Mouse (Mus musculus) cerebellum, adult 11-12 months (tissue): ENCODE data around the gene Krtap26-1.

Experiments
- DNase-seq: peaks from one replicate; pipeline ENCODE4 v3.0.0; 2022

Krtap26-1 gene

DNA sequence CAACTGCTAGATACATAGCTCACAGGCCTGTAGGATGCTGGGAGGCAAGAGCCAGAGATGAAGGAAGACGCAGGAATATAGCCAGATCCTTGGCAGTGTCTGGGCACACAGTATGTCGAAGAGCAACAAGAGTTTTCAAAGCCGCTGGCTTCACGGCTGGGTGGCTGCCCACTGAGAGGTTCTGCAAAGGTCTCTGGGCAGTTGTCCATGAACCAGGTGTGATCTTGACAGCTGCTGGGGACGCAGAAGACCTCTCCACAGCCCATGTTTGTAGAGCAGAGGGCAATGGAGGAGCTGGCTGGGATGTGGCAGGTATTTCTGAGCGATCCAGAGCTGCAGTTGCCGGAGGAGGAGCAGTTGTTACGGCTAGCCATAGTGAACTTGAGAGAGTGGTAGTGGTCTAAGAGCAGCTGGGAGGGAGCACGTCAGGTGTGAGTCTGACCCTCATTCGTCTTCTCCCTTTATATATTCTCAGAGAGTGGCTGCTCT is at the start of gene Krtap26-1:
Gene Krtap26-1, minus strand, starts transcription at position 439 of the 489 bp plus-strand sequence.
- no peak for DNase-seq

DNA sequence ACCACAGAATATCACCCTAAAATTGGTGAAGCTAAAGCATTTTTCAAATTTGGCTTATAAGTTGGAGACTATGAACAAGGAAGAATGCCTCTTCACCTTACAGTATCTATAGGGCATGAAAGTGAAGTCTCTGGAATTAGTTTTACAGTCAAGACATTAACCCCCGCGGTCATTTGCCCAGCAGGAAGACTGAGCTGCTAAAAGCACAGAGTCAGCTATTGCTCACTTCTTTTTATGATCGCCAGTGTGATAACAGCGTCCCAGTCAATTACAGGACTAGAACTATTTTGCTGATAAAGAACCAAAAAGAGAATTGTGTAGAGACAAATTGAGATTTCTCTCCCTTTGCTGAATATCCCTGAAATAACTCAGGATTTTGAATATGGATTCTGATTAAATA is 48.7 kb upstream of the Krtap26-1 start:
- no peak for DNase-seq

DNA sequence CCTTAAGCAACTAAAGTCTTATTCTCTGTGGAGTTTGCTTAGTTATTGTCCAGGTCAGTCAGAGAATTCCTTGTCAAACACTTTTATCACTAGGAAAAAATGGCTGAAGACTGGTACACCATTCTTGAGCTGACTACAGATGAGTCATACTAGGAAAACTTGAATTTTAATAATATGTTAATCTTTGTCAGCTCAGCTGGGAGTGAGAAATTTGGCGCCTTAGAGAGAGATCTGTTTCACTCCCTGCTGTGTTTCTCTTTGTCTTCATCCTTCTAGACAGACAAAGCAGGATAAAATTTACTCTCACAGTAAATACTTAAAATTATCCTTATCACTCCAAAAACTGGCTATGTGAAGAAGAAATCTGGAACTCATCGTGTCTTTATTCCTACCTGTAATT is 33.7 kb upstream of the Krtap26-1 start:
- DNase-seq = no peak

DNA sequence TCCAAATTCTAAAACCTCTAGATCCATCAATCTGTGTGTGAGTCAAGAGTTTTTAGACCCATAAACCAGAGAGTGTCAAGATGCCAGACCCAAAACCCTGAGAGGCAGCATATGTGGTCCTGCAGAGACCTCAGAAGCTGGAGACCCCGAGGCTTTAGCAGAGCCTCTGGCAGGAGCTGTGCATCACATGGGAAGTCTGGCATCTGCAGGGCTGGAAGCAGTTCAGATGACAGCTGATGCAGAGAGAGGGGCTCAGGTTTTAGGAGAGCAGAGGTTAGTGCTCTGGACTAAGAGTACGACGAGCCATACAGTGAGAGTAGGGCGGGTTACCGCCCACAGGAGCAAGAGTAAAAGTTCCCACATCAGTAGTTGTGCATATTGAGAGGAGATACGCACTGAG is 31.5 kb upstream of the Krtap26-1 start:
- DNase-seq = no peak

DNA sequence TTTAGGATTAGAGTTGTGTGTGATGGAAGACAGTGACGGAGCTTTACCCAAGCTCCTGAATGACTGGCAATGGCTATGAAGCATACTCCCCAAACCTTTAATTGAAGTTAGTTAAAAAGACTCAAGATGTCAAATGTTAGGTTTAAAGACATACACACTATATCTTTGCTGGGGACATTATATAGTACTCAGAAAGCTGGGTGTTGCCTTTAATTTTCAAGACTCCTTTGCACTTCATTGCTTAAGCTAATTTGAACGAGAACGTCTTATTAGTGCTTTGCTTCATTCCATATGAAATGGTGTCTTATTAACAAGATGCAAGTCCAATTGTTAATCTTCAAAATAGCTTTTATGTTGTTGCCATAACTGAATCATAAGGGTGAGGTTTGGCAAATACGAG is 24.0 kb upstream of the Krtap26-1 start, which contains the start of gene Krtap27-1:
Gene Krtap27-1, minus strand, starts transcription at position 101 of the 400 bp plus-strand sequence.
- no peak for DNase-seq

DNA sequence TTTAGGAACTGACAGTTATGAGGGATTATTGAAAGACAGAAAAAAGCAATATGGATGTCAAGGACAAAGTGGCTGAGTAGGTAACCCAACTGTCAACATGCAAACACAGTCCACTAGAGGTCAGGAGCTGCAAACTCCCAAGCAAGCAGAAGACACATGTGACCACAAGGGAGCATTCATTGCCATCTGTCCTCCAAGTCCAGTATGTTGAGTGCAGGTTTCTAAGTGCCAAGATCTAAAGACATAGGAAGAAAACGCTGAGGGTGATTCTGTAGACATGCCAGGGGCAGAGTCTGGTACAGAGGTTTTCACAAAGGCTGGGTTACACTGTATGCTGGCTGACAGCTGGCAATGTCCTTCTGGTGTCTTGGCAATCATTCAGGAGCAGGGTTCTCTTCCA is 9.8 kb upstream of the Krtap26-1 start:
- DNase-seq = no peak

DNA sequence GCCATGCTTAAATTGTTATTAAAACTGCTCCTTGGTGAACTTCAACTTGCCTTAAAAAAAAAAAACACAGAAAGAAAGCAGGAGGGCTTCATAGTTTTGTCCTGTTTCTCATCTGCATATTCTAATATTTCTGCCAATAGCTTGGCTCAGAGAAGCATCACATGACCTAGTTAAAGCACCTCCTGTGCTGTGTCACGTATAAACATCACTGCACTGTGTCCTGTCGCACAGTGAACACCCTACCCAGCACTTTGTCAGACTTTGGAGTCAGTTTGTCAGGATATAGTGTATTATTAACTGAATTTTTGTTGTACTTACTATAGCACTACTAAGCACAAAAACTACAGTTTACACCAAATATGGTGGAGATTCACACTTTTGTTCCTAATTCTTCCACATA is 4.4 kb upstream of the Krtap26-1 start:
- DNase-seq = no peak

DNA sequence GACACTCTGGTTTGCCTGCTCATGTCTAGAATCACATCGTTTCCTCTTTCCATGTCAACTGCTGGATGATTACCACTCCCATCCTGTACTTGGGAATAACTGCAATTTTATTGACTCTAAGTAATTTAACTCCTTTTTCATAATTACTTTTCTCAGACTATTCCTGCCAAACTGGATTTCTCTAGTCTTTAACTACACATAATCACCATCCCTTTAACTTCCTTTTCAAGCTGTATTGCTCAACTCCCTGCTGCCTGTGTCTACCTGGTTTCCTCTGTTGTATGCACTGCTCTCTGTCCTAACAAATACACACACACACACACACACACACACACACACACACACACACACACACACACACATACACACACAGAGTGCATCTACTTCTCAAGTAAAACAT is 3.5 kb upstream of the Krtap26-1 start:
- no peak for DNase-seq

DNA sequence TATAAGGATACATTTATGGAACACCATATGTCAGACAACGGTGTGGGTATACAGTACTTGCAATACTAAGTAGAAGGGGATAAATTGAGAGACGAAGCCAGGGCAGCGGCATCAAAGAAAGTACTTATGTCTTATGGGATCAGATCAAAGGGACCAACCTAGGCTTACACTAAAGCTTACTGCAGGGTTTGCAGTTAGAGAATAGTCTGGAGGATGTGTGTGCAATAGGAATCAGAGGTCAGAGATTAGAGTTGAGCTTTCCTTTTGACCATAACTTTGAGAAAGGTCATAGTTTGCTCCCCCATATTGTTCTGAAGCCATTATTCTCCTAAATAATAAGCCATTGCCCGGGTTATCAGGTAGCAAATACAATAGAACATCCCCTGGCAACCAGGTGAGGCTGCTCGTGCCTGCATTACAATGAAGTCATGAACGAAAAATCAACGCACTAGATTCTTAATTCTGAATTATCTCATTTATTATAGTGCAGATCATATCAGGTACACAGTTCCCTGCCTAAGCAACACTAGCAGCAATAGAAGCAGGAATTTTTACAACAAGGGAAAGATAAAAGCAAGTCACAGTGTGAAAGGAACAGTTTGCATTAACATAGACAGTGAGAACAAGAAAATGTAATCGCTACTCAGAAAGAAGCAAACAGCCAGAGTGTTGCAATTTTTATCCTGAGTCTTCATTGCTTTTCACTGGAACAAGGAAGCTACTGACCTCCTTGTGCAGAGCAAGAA is 1.1 kb downstream of the Krtap26-1 start:
- DNase-seq = no peak

DNA sequence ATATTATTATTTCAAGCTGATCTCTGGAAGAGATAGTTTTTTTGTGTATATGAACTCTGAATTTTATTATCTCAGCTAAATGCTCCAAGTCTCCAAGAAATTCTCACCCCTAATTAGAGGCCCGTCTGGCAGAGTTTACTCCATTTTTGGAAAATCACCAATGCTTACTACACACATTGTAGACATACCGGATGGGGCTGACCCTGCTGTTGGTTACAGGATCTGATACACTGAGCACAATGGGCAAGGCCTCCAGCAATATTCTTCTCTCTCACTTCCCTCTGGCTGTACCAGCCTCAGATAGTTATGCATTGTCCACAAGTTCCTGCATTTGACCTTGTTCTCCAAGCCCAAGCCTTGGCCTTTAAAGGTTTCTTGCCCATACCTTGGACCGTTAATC is 7.5 kb downstream of the Krtap26-1 start:
- DNase-seq = no peak

DNA sequence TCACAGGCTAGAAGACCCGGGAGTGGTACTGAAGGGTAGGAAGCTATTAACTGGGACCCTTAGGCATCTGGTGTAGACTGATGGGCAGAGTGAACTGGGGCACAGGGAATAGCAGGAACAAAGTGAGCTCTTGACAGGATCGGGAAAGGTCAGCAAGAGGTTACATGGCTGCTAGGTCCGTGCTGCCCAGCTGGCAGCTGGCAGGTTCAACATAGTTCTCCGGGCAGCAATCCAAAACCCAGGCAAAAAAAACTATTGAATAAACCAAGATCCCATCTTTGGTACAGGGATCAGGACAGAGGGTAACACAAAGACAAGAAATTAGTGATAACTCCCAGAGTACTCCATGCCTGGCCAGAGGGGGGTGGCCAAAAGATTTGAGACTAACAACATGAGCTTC is 12.5 kb downstream of the Krtap26-1 start:
- no peak for DNase-seq

DNA sequence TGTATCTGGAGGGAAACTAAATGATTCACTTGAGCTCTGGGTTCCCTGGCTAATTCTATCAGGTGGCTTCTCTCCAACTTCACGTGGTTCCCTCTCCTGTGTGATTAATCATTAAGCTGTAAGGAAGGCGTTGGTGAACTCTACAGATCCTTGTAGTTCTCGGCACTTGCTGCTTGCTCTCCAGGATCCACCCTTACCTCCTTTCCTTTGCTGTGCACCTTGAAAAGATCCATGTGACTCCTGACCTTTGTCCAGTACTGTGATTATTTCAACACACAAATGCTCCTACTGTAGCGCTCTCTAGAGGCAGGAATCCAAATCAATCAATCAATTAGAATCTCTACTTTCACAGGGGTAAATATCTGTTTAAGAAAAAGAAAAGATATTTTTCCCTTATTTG is 16.1 kb downstream of the Krtap26-1 start:
- no peak for DNase-seq

DNA sequence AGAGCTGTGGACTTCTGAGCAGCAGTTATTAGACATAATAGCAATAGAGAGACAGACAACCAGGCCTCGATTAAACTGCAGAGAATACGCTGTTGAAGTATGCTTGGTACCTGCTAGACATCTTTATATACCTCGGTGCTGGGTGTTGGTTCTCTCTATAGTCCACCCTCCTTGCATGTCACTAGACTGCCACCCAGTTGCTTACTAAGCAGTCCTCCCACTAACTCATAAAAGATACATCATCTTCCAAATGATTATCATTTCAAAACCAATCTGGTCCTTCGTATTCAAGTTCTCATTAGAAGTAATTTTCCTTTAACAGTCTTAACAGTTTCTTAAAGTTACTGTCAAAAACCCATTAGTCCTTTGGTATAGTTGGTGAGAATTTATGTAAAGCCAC is 20.0 kb downstream of the Krtap26-1 start, which contains the start of gene 2310079G19Rik:
Gene 2310079G19Rik, minus strand, starts transcription at position 101 of the 400 bp plus-strand sequence.
- DNase-seq = no peak

DNA sequence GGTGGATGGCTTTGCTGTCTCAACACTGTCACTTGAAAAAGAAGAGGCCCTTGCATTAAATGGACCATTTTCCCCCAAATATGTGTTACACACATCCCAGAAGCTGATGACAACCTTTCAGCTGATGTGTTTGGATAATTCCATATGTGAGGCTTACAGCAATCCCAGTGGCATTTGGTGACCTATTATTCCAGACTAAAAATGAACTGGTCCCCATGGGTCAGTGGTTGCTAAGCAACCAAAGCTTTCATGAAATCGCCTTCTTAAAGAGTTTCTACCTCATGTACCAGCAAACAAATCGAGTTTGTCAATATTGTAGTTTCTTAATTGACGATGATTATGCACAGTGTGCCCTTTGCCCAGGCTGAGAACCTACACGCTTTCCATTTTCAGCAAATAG is 34.9 kb downstream of the Krtap26-1 start:
- no peak for DNase-seq

DNA sequence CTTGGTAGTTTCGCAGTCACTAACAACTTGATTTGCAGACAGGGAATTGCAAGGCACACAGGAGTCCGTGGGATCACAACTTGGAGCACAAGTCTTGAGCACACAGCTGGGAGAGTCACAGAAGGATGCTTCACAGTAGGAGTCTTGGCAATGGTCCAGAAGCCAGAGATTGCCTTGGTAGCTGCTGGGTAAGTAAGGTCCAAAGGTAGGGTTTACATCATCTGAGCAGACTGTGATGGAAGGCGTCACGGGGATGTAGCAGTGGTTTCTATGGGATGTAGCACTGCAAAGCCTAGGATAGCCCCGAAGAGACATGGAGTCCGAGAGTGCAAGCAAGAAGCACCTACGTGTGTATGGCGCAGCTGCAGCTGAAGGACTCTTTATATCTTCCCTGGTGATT is 35.7 kb downstream of the Krtap26-1 start, which contains the start of gene Krtap24-1:
Gene Krtap24-1, minus strand, starts transcription at position 358 of the 400 bp plus-strand sequence.
- no peak for DNase-seq

DNA sequence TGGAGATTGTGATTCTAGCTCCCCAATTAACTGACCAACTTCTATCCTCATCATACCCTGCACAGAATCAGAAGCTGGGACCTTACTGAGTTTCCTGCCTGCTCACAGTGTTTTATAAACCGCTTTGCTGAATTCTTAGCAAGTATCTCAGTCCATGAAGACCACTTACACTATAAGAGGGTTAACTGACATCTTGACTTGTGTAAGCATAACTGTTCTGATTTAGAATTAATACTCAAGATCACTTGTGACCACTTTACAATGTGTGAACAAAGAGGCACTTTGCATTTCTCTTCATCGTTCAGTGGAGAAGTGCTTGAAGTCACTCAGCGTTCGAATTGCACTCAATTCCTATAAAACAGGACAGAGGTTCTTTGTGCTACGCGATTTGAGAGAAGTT is 43.0 kb downstream of the Krtap26-1 start:
- no peak for DNase-seq

DNA sequence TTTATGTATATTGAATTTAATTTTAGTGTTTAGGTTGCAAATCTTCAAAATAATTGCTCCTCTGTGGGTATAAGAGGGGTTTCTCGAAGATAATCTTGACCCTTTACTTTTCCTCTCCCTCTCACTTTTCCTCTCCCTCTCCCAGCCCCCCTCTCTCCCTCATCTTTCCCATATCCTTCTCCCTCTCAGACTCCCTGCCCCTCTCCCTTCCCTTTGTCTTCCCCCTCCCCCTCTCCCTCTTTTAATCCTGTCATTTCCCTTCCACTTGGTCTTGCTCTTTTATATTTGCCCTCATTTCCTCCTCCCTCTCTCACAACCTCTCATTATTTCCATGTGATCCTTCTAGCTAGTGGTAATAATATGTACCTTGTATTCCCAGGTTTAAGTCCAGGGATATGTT is 45.1 kb downstream of the Krtap26-1 start:
- DNase-seq = no peak

DNA sequence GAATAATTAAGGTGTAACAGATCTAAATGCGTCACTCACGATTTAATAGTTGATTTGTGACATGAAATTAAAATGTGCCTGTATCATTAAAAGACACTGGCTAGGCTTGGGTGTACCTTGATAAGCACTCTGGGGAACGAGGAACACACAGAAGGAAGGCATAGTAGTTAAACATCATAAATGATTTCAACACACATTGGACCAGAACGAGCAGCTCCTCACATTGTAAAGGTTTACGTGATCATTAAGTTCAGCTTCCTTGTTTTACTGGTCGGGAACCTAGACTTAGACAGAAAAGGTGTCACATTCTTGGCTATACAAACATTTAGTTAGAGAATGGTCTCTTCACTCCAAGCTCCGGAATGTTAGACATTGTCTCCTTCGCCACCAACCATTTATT is 47.3 kb downstream of the Krtap26-1 start:
- no peak for DNase-seq

DNA sequence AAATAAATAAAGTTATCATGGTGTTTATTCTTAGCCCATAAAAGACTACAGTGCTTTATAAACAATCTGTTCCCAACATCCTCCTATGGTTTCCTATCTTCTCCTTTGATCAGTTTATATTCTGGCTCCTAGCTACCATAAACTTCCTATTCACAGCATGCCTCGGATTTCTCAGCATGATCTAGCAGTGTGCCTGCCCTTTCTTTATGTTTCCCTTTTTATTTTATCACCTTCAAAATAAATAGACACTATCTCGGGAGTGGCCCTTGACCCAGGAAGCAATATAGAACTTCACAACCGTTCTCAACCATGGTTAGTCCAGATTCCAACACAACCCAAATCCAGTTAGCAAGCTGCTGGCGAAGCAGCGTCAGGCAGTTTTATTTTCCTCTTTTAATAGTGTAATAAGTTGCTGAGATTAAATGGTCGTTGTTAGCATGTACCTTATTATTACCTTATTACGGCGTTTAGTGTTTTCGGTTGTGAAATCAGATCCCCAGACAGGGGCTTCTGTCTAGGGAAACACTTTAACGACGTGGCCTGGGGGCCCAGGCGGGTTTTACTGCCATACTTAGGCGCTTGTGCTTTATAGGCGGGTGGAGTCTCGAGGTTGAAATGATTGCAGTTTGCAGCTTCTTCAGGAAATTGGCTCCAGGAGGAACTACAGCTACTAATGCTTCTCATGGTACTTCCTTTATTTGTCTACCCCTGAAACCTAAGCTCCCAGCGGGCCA is 47.9 kb downstream of the Krtap26-1 start:
- no peak for DNase-seq
